Mouse (Mus musculus) heart, embryonic 16.5 days (tissue): ENCODE data around the gene Aifm2. TPM values are rescaled to one million over a fixed set of nuclear protein-coding genes. Genes with fewer than 3 reads are reported as not detected.

Experiments used
- ATAC-seq: fragments of 200-750 bp; cut with Nextera tagmentation; replicated peaks from 2 replicates; pipeline ENCODE4 v1.8.0; 2017; ENCODE audit warnings: moderate number of reproducible peaks; ENCODE audit not compliant: insufficient read depth, low FRiP score; ENCODE audit errors: extremely low read depth
- H3K27ac ChIP-seq: fragments of 300-500 bp; sonication (generic); 2 replicates; pipeline ENCODE4 v1.5.1; 2014; ENCODE audit warnings: mild to moderate bottlenecking, low read length, control low read depth, moderate library complexity
- H3K27me3 ChIP-seq: fragments of 300-500 bp; sonication (generic); 2 replicates; pipeline ENCODE4 v1.6.1; 2014; ENCODE audit warnings: low read length, mixed read lengths; ENCODE audit not compliant: control insufficient read depth, insufficient read depth
- H3K36me3 ChIP-seq: fragments of 300-500 bp; sonication (generic); 2 replicates; pipeline ENCODE4 v1.6.1; 2014; ENCODE audit not compliant: control insufficient read depth, insufficient read depth
- H3K4me1 ChIP-seq: fragments of 300-500 bp; sonication (generic); 2 replicates; pipeline ENCODE4 v1.6.1; 2014; ENCODE audit warnings: low read length, mixed read lengths; ENCODE audit not compliant: control insufficient read depth, insufficient read depth
- H3K4me2 ChIP-seq: fragments of 300-500 bp; sonication (generic); 2 replicates; pipeline ENCODE4 v1.6.1; 2014; ENCODE audit warnings: low read depth, mild to moderate bottlenecking, control low read depth, low read length
- H3K4me3 ChIP-seq: fragments of 300-500 bp; sonication (generic); 2 replicates; pipeline ENCODE4 v1.5.1; 2014; ENCODE audit warnings: mild to moderate bottlenecking, control low read depth, low read length
- H3K9ac ChIP-seq: fragments of 300-500 bp; sonication (generic); 2 replicates; pipeline ENCODE4 v1.6.1; 2014; ENCODE audit warnings: low read length, control low read depth
- H3K9me3 ChIP-seq: fragments of 300-500 bp; sonication (generic); replicated peaks from 2 replicates; pipeline ENCODE4 v1.6.1; 2016; ENCODE audit warnings: low read length; ENCODE audit not compliant: control insufficient read depth
- WGBS: fragments of 180-500 bp; shearing (Covaris S2); extraction: QIAGEN DNeasy Blood & Tissue Kit; methylation state at CpG from one replicate; pipeline ENCODE4 v1.1.7; 2014; 5-methylcytosine and 5-hydroxymethylcytosine counted together
- polyA plus RNA-seq: library from polyadenylated mRNA; unstranded; fragments of >200 nt; fragmentation: Nextera tagmentation; extraction: Ambion mirVana; gene quantifications from 2 replicates; pipeline ENCODE4 v1.2.1, GENCODE M21; 2015

The Aifm2 gene
- polyA plus RNA-seq, 1 experiment from 2014 or later = 26.0 TPM

DNA sequence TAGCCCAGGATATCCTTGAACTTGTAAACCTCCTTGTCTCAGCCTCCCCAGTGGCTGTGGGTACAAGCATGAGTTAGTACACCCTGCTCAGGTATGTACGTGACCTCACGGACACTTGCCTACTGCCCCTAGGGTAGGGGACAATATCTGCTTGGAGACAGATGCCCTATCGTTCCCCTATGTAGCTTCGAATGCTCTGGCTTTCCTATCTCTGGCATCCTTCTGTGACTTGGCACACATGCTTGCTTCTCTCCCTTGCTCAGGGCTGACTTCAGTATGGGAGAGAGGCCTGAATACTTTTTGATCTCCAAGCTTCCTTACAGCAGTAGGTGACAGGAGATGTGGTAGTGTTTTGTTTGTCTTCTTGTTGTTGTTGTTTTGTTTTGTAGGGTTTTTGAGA lies 917 bp upstream of the Aifm2 start:
- WGBS = 91% methylated on average over 4 of the region's 4 CpGs
- H3K9me3 ChIP-seq = no peaks in the 10 kb centered on the region

DNA sequence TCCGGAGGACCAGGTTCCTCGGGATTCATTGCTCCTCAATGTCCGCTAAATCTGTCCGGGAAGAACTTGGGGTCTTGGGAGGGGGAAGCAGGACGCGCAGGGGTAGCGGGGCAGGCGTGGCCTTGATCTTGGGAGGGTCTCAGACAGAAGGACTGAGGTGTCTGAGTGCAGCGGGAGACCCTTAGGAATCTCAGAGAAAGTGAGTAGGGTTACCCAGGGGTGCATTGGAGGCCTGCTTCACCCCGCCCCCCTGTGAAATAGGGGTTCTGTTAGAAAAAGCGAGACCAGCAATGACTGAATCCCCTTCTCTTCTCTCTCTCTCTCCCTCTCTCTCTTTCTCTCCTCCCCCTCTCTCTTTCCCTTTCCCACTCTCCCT lies 387 bp downstream of the Aifm2 start:
- H3K9me3 ChIP-seq = no peaks in the 10 kb centered on the region
- peak overlapping the region; percentile 68 for H3K9ac ChIP-seq
- peak overlapping the region; percentile 60 for H3K4me3 ChIP-seq
- no peaks in the 10 kb centered on the region for H3K36me3 ChIP-seq
- WGBS = 2% methylated on average over 11 of the region's 11 CpGs
- H3K4me2 ChIP-seq = peak overlapping the region; percentile 73
- H3K4me1 ChIP-seq = peaks cover 15% of the 10 kb centered on the region
- H3K27me3 ChIP-seq = no peaks in the 10 kb centered on the region
- peak overlapping the region; percentile 22 for H3K27ac ChIP-seq
- ATAC-seq = no peak

More for the DNA sequence above, 917 bp upstream of the Aifm2 start:
- Histone ChIP-seq H3K4me1 (peaks cover 15% of the 10 kb centered on the region), H3K27ac (no peak overlapping the region), H3K36me3 (no peaks in the 10 kb centered on the region), H3K4me3 (no peak overlapping the region), H3K9ac (no peak overlapping the region), H3K4me2 (no peak overlapping the region), H3K27me3 (no peaks in the 10 kb centered on the region)
- no peak for ATAC-seq

DNA sequence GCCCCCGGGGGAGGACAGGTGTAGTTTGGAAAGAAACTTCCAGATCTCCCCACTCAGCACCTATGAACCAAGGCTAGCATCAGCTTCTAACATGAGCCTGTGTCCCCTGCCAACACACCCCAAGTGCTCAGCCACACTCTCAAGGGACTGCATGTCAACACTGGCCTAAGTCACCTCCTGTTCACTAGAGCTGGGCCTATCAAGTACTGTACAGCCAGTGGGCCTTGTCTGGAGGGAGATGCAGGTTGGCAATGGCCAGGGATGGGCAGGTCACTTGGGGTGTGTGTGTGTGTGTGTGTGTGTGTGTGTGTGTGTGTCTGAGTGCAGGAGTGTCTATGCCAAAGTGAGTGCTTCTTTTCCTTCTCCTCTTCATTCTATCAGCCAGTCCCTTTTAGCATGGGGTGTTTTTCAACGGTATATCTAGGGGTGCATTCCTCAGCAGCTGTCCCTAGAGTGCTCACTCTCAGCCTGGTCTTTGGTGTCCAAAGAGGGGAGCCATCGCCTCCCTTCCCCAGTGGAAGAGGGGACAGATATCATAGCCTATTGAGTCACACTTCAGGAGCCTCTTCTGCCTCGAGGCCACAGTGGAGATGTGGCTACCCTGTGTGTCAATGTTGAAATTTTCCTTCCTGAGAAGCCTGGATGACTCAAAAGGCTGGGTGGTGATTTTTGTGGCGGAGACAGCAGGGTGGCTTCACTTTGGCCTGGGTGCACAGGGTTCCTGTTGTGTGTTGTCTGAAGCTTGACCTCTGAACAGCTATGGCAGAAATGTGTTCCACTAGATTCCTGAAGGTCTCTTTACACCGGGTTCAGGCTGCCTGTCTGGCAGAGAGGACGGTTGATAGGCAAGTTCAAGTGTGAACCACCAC lies 1.2 kb downstream of the Aifm2 start:
- Histone ChIP-seq H3K9ac (peak overlapping the region; percentile 68), H3K27ac (no peak overlapping the region)

DNA sequence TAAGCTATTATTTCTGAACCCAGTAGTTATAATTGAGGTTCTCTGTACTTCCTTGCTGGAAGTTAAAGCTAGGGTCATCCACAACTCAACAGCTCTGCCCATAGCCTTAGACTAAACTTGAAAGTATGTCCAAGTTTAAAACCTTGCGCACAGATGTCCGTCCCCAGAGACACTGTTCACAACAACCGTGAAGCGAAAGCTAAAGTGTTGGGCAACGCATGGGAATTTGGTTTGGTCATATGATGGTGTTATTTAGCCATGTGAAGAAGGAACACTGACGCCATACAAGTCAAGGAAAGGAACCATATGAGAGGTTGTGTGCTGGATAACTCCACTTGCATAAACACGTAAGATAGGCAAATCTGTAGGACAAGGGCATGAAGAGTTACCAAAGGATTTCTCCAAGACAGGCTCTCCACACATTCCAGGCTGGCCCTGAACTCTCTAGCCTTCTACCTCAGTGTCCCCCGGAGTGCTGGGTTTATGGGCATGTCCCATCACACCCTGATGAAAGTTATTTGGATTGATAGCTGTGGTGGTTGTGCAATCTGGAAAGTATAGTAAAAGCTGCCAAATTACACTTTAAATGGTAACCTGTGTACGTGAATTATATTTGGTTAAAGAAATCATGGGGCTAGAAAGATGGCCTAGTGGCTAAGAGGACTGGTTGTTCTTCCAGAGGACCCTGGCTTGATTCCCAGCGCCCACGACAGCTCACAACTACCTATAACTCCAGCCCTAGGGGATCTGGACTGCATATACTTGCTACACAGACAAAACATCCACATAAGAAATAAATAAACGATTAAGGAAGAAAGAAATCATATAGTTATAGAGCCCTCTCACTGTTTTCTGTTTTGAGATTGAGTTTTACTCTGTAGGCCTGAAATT lies 2.6 kb downstream of the Aifm2 start:
- Histone ChIP-seq H3K4me3 (no peak overlapping the region), H3K4me2 (no peak overlapping the region), H3K9me3 (no peaks in the 10 kb centered on the region), H3K4me1 (peaks cover 15% of the 10 kb centered on the region), H3K27me3 (no peaks in the 10 kb centered on the region), H3K9ac (no peak overlapping the region), H3K36me3 (no peaks in the 10 kb centered on the region), H3K27ac (no peak overlapping the region)
- ATAC-seq = no peak
- WGBS = 88% methylated on average over 12 of the region's 12 CpGs

More for the DNA sequence above, 1.2 kb downstream of the Aifm2 start:
- Histone ChIP-seq H3K4me1 (peaks cover 15% of the 10 kb centered on the region), H3K9me3 (no peaks in the 10 kb centered on the region), H3K36me3 (no peaks in the 10 kb centered on the region), H3K27me3 (no peaks in the 10 kb centered on the region), H3K4me3 (peak overlapping the region; percentile 60), H3K4me2 (peak overlapping the region; percentile 73)
- no peak for ATAC-seq
- 64% methylated on average over 7 of the region's 7 CpGs for WGBS

DNA sequence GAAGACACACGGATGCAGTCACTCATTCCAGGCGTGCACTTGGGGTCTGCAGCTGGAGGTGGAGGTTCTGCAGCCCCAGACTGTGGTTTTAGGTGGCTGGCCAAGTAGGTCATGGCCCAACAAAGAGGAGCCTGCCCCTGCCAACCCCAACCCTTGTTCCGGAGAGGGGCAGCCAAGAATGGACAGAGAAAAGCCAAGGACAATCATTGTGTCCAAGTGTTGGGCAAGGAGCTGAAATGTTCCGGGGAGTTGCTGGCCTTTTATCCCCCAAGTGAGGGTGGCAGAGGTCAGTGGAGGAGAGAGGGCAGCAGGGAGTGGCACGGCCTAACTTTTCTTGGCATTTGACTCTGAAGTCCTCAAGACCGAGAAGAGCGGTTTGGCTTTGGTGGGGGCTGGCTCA lies 5.3 kb downstream of the Aifm2 start:
- Histone ChIP-seq H3K4me2 (no peak overlapping the region), H3K9me3 (no peaks in the 10 kb centered on the region), H3K27me3 (no peaks in the 10 kb centered on the region), H3K36me3 (no peaks in the 10 kb centered on the region), H3K4me1 (peaks cover 17% of the 10 kb centered on the region), H3K27ac (no peak overlapping the region), H3K4me3 (no peak overlapping the region), H3K9ac (no peak overlapping the region)
- ATAC-seq = no peak
- WGBS = 86% methylated on average over 7 of the region's 7 CpGs

DNA sequence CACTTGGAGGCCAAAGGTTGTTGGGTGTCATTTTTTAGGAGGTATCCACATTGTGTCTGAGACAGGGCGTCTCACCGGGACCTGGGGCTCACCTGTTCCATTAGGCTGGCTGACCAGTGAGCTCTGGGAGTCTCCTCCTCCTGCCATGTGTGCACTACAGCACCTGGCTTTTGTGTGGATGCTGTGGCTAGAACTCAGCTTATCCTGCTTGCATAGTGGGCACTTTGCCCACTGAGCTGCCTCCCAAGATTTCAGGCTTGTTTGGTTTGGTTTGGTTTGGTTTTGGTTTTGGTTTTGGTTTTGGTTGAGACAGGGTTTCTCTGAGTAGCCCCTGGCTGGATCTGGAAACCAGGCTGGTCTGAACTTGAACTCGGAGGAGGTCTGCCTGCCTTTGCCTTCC lies 7.2 kb downstream of the Aifm2 start:
- 68% methylated on average over 3 of the region's 3 CpGs for WGBS

DNA sequence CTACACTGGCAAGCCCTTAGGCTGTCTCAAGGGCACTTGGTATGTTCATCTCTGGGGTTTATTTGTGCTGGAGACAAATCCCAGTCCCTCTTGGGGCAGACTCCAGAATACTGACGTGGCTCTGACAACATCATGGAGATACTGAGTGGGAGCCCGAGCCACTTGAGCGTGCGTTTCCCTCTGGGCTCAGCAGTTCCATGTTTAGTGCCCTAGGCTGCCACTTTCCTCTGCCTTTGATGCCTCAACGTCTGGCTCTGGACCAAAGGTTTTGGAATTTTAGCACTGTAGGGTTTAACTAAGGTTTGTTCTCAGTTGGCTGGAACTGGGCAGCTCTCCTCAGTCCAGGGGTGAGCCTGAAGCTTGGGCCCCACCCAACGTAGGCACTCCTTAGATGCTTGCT lies 8.2 kb downstream of the Aifm2 start:
- Histone ChIP-seq H3K9me3 (no peaks in the 10 kb centered on the region), H3K4me1 (peaks cover 5% of the 10 kb centered on the region; the same call in 1 of the 2 replicates), H3K4me3 (no peak overlapping the region), H3K4me2 (no peak overlapping the region), H3K27me3 (no peaks in the 10 kb centered on the region), H3K9ac (no peak overlapping the region), H3K27ac (peak overlapping the region; percentile 38; the same call in 1 of the 2 replicates), H3K36me3 (peaks cover 7% of the 10 kb centered on the region)
- peak; percentile 63 for ATAC-seq
- 36% methylated on average over 6 of the region's 6 CpGs for WGBS

More for the DNA sequence above, 7.2 kb downstream of the Aifm2 start:
- Histone ChIP-seq H3K4me2 (no peak overlapping the region), H3K4me3 (no peak overlapping the region), H3K27me3 (no peaks in the 10 kb centered on the region), H3K36me3 (peaks cover 3% of the 10 kb centered on the region), H3K9ac (no peak overlapping the region), H3K27ac (no peak overlapping the region), H3K9me3 (no peaks in the 10 kb centered on the region), H3K4me1 (peaks cover 5% of the 10 kb centered on the region; the same call in 1 of the 2 replicates)
- no peak for ATAC-seq

DNA sequence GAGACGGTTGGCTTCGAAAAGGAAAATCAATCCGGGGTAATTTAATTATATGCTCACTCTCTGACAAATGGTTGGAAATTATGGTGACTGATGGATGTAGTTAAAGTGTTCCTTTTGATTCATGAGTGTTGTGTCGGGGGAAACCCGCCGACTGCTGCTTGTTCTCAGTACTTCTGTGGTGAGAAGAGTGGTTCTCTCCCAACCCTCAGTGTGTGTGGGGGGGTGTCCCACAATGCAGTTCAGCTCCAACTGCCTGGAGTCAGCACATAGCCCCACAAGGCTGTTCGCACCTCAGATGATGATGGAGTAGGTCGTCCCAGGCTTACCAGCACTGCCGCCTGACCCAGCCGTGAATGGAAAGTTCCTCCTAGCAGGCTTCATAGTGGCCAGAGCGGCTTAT lies 14.1 kb downstream of the Aifm2 start:
- Histone ChIP-seq H3K27me3 (no peaks in the 10 kb centered on the region), H3K4me3 (no peak overlapping the region)
- WGBS = 78% methylated on average over 11 of the region's 11 CpGs

DNA sequence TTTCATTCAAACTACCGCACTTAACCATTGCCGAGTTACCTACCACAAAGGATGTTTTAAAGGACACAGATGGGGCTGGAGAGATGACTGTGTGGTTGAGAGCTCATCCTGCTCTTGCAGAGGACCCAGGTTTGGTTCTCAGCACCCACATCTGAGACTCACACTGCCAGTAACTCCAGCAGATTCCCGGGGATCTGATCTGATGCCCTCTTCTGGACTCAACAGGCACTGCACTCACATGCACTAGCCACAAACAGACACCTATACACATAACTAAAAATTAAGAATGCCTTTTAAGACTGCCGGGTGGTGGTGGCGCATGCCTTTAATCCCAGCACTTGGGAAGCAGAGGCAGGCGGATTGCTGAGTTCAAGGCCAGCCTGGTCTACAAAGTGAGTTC lies 15.1 kb downstream of the Aifm2 start:
- Histone ChIP-seq H3K9me3 (no peaks in the 10 kb centered on the region), H3K36me3 (peaks cover 18% of the 10 kb centered on the region), H3K4me2 (no peak overlapping the region), H3K27ac (no peak overlapping the region), H3K4me3 (no peak overlapping the region), H3K9ac (no peak overlapping the region), H3K4me1 (no peaks in the 10 kb centered on the region), H3K27me3 (no peaks in the 10 kb centered on the region)
- no peak for ATAC-seq
- WGBS = 96% methylated on average over 6 of the region's 6 CpGs

More for the DNA sequence above, 14.1 kb downstream of the Aifm2 start:
- Histone ChIP-seq H3K4me2 (no peak overlapping the region), H3K9me3 (no peaks in the 10 kb centered on the region), H3K4me1 (no peaks in the 10 kb centered on the region), H3K9ac (no peak overlapping the region), H3K36me3 (peaks cover 18% of the 10 kb centered on the region), H3K27ac (no peak overlapping the region)
- ATAC-seq = no peak
